Mouse (Mus musculus) lung, embryonic 14.5 days (tissue): ENCODE data around the gene Tssc4. TPM values are rescaled to one million over a fixed set of nuclear protein-coding genes. Genes with fewer than 3 reads are reported as not detected.

Source experiments
- ATAC-seq: fragments of 200-750 bp; cut with Nextera tagmentation; 2 replicates; pipeline ENCODE4 v1.8.0; 2017; ENCODE audit warnings: mild to moderate bottlenecking, moderate TSS enrichment, moderate library complexity; ENCODE audit not compliant: insufficient read depth
- DNase-seq: peaks from one replicate; pipeline ENCODE4 v3.0.0-alpha.2; 2015
- H3K27ac ChIP-seq: fragments of 300-500 bp; sonication (generic); 2 replicates; pipeline ENCODE4 v1.5.1; 2014; ENCODE audit warnings: low read depth, mild to moderate bottlenecking, moderate library complexity
- H3K27me3 ChIP-seq: fragments of 300-500 bp; sonication (generic); 2 replicates; pipeline ENCODE4 v1.6.1; 2014; ENCODE audit warnings: low read length, control low read depth; ENCODE audit not compliant: insufficient read depth
- H3K36me3 ChIP-seq: fragments of 300-500 bp; sonication (generic); 2 replicates; pipeline ENCODE4 v1.6.1; 2014; ENCODE audit warnings: control low read depth; ENCODE audit not compliant: insufficient read depth
- H3K4me1 ChIP-seq: fragments of 300-500 bp; sonication (generic); 2 replicates; pipeline ENCODE4 v1.6.1; 2014; ENCODE audit warnings: antibody characterized with exemption, control low read depth; ENCODE audit not compliant: insufficient read depth
- H3K4me2 ChIP-seq: fragments of 300-500 bp; sonication (generic); 2 replicates; pipeline ENCODE4 v1.6.1; 2014; ENCODE audit warnings: mild to moderate bottlenecking
- H3K4me3 ChIP-seq: fragments of 300-500 bp; sonication (generic); 2 replicates; pipeline ENCODE4 v1.5.1; 2014; ENCODE audit warnings: low read depth, low read length
- H3K9ac ChIP-seq: fragments of 300-500 bp; sonication (generic); 2 replicates; pipeline ENCODE4 v1.6.1; 2014
- H3K9me3 ChIP-seq: fragments of 300-500 bp; sonication (generic); 2 replicates; pipeline ENCODE4 v1.6.1; 2016; ENCODE audit warnings: low read depth, low read length, control low read depth
- CTCF ChIP-seq: IDR thresholded peaks from 2 replicates; pipeline ENCODE4 v1.5.1; 2016; ENCODE audit warnings: antibody characterized with exemption, low read depth
- WGBS: fragments of 180-500 bp; shearing (Covaris S2); extraction: QIAGEN DNeasy Blood & Tissue Kit; methylation state at CpG from one replicate; pipeline ENCODE4 v1.1.7; 2014; 5-methylcytosine and 5-hydroxymethylcytosine counted together
- polyA plus RNA-seq: library from polyadenylated mRNA; unstranded; fragments of >200 nt; fragmentation: Nextera tagmentation; extraction: Ambion mirVana; gene quantifications from 2 replicates; pipeline ENCODE4 v1.2.1, GENCODE M21; 2014

Tssc4 gene
- polyA plus RNA-seq, 1 experiment from 2014 or later, result 75.6 TPM

GRCm38 (mm10) chr7:143069751-143070400 lies 827 bp downstream of the Tssc4 start:
- peaks cover 50% of the 10 kb centered on the region for H3K36me3 ChIP-seq
- 9% methylated on average over 30 of the region's 30 CpGs for WGBS
- peak overlapping the region; percentile 71 for H3K27ac ChIP-seq
- peaks cover 9% of the 10 kb centered on the region for H3K4me1 ChIP-seq
- no peaks in the 10 kb centered on the region for H3K9me3 ChIP-seq
- ATAC-seq (no peak), DNase-seq (no peak)
- H3K9ac ChIP-seq, result peak overlapping the region; percentile 87
- H3K4me3 ChIP-seq, result peak overlapping the region; percentile 66
- peak; percentile 36; the same call in 1 of the 2 replicates for TF ChIP-seq CTCF
- H3K4me2 ChIP-seq, result peak overlapping the region; percentile 84
- no peaks in the 10 kb centered on the region for H3K27me3 ChIP-seq

- Histone ChIP-seq H3K9me3 (no peaks in the 10 kb centered on the region), H3K4me3 (peak overlapping the region; percentile 66), H3K27ac (no peak overlapping the region), H3K27me3 (no peaks in the 10 kb centered on the region), H3K4me1 (peaks cover 9% of the 10 kb centered on the region), H3K4me2 (peak overlapping the region; percentile 84), H3K9ac (peak overlapping the region; percentile 87), H3K36me3 (peaks cover 43% of the 10 kb centered on the region)
- DNase-seq (no peak), ATAC-seq (no peak)
- WGBS, result 83% methylated on average over 10 of the region's 10 CpGs
- TF ChIP-seq CTCF, result no peak
These were observed 1.5 kb downstream of the Tssc4 start for GRCm38 (mm10) chr7:143070506-143071070.

- no peak for TF ChIP-seq CTCF
- H3K4me3 ChIP-seq, result no peak overlapping the region
- no peak overlapping the region for H3K27ac ChIP-seq
- no peaks in the 10 kb centered on the region for H3K27me3 ChIP-seq
- H3K9me3 ChIP-seq, result no peaks in the 10 kb centered on the region
- DNase-seq, result no peak
- H3K4me2 ChIP-seq, result no peak overlapping the region
- no peak for ATAC-seq
- no peak overlapping the region for H3K9ac ChIP-seq
- WGBS, result 81% methylated on average over 5 of the region's 5 CpGs
- peaks cover 25% of the 10 kb centered on the region for H3K36me3 ChIP-seq
- peaks cover 9% of the 10 kb centered on the region for H3K4me1 ChIP-seq
These were observed 3.6 kb downstream of the Tssc4 start for GRCm38 (mm10) chr7:143072605-143073004.

- H3K4me3 ChIP-seq, result no peak overlapping the region
- no peaks in the 10 kb centered on the region for H3K27me3 ChIP-seq
- 47% methylated on average over 1 of the region's 1 CpGs for WGBS
- peaks cover 9% of the 10 kb centered on the region for H3K4me1 ChIP-seq
- DNase-seq (peak; percentile 79), ATAC-seq (no peak)
- no peak overlapping the region for H3K9ac ChIP-seq
- no peak overlapping the region for H3K4me2 ChIP-seq
- TF ChIP-seq CTCF, result peak; percentile 73
- H3K36me3 ChIP-seq, result peaks cover 20% of the 10 kb centered on the region
- H3K9me3 ChIP-seq, result no peaks in the 10 kb centered on the region
- H3K27ac ChIP-seq, result no peak overlapping the region
These were observed 4.0 kb downstream of the Tssc4 start for GRCm38 (mm10) chr7:143073086-143073485.

- no peak for TF ChIP-seq CTCF
- 57% methylated on average over 5 of the region's 5 CpGs for WGBS
- Histone ChIP-seq H3K9me3 (no peaks in the 10 kb centered on the region), H3K9ac (no peak overlapping the region), H3K36me3 (peaks cover 14% of the 10 kb centered on the region; the same call in 1 of the 2 replicates), H3K27me3 (no peaks in the 10 kb centered on the region), H3K27ac (no peak overlapping the region), H3K4me2 (no peak overlapping the region), H3K4me3 (no peak overlapping the region), H3K4me1 (peaks cover 3% of the 10 kb centered on the region)
- no peak for ATAC-seq
- DNase-seq, result no peak
These were observed 6.3 kb downstream of the Tssc4 start for GRCm38 (mm10) chr7:143075394-143075793.

GRCm38 (mm10) chr7:143077351-143077750 lies 8.3 kb downstream of the Tssc4 start:
- no peak overlapping the region for H3K4me2 ChIP-seq
- WGBS, result 73% methylated on average over 2 of the region's 2 CpGs
- no peak overlapping the region for H3K4me3 ChIP-seq
- H3K9me3 ChIP-seq, result no peaks in the 10 kb centered on the region
- no peak overlapping the region for H3K9ac ChIP-seq
- no peak overlapping the region for H3K27ac ChIP-seq
- no peak for TF ChIP-seq CTCF
- H3K4me1 ChIP-seq, result no peaks in the 10 kb centered on the region
- H3K36me3 ChIP-seq, result 0 out of 2 replicates have a peak, but pooled peaks cover 3% of the 10 kb centered on the region
- no peak for DNase-seq
- no peaks in the 10 kb centered on the region for H3K27me3 ChIP-seq
- no peak for ATAC-seq

GRCm38 (mm10) chr7:143082024-143082423 lies 13.0 kb downstream of the Tssc4 start:
- TF ChIP-seq CTCF, result no peak
- Histone ChIP-seq H3K4me2 (no peak overlapping the region), H3K4me3 (no peak overlapping the region), H3K9ac (no peak overlapping the region), H3K36me3 (0 out of 2 replicates have a peak, but pooled peaks cover 3% of the 10 kb centered on the region), H3K4me1 (no peaks in the 10 kb centered on the region), H3K27ac (no peak overlapping the region), H3K27me3 (no peaks in the 10 kb centered on the region), H3K9me3 (no peaks in the 10 kb centered on the region)
- DNase-seq (no peak), ATAC-seq (no peak)
- WGBS, result 70% methylated on average over 6 of the region's 6 CpGs
